Mouse (Mus musculus): ENCODE data around the gene Tmem229b. TPM values are rescaled to one million over a fixed set of nuclear protein-coding genes. Genes with fewer than 3 reads are reported as not detected.

Tmem229b gene
- polyA plus RNA-seq, 1 experiment from 2014 or later = 3.4 TPM

GRCm38 (mm10) chr12:79006076-79006475, 1.4 kb downstream of the Tmem229b start:
- H3K27ac ChIP-seq = no peak overlapping the region
- peak overlapping the region; percentile 89 for H3K4me3 ChIP-seq (replicated peaks)
- H3K9ac ChIP-seq (replicated peaks) = no peak overlapping the region; the same call in 1 of the 2 replicates
- H3K36me3 ChIP-seq = no peaks in the 10 kb centered on the region
- H3K9me3 ChIP-seq = no peaks in the 10 kb centered on the region
- 32% methylated on average over 9 of the region's 9 CpGs for WGBS
- H3K4me1 ChIP-seq (replicated peaks) = peaks cover 8% of the 10 kb centered on the region; the same call in 1 of the 2 replicates
- H3K4me2 ChIP-seq = peak overlapping the region; percentile 89
- ATAC-seq (ENCODE audit: insufficient number of reproducible peaks, insufficient read depth, low FRiP score, low TSS enrichment, low read depth) = no peak
- H3K27me3 ChIP-seq = peaks cover 49% of the 10 kb centered on the region

DNA sequence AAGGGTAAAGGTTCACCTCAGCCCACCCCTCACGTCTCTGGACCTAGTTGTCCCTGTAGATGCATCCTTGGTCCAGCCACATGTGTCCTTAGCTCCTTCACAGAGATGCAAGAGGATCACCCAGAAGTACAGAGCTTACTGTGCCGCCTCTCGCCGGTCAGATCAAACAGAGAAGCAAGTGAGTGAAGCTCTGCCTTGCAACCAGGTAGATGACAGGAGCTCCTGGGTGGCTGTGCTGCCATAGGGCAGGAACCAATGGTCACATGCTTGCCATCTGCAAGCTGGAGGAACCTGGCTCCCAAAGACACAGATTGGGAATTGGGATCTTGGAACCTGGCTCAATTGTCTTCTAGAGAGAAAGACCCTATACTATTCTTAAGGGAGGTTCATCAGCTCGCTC, 2.0 kb downstream of the Tmem229b start:
- H3K9me3 ChIP-seq = no peaks in the 10 kb centered on the region
- H3K9ac ChIP-seq (replicated peaks) = no peak overlapping the region
- H3K4me3 ChIP-seq (replicated peaks) = no peak overlapping the region
- H3K4me2 ChIP-seq = no peak overlapping the region
- H3K27me3 ChIP-seq = peaks cover 49% of the 10 kb centered on the region
- H3K36me3 ChIP-seq = no peaks in the 10 kb centered on the region
- peaks cover 8% of the 10 kb centered on the region; the same call in 1 of the 2 replicates for H3K4me1 ChIP-seq (replicated peaks)
- no peak for ATAC-seq (ENCODE audit: insufficient number of reproducible peaks, insufficient read depth, low FRiP score, low TSS enrichment, low read depth)
- H3K27ac ChIP-seq = no peak overlapping the region
- WGBS = 81% methylated on average over 5 of the region's 5 CpGs

- WGBS = 87% methylated on average over 3 of the region's 3 CpGs
- no peak overlapping the region for H3K4me2 ChIP-seq
Observed at GRCm38 (mm10) chr12:79002978-79003377, 4.4 kb downstream of the Tmem229b start.

DNA sequence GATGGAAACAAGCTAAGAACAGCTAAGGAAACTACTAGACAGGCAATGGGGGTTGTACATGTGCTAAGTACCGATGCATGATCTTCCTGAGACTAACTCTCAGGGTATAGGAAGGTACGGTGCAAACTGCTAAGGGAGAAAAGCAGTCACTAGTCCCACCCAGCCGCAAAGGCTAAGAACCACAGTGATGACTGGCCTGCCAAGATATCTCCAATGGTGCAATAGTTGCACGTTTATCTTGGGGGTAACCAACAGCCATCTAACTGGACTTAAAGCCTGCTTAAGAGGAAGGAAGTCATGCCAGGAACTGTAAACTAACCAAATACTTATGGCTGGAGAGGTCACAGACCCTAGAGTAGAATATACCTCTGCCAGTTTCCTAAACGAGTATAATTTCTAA, 5.0 kb downstream of the Tmem229b start:
- ATAC-seq (ENCODE audit: insufficient number of reproducible peaks, insufficient read depth, low FRiP score, low TSS enrichment, low read depth) = no peak
- H3K27ac ChIP-seq = no peak overlapping the region
- H3K36me3 ChIP-seq = no peaks in the 10 kb centered on the region

More at GRCm38 (mm10) chr12:79002978-79003377, 4.4 kb downstream of the Tmem229b start:
- ATAC-seq (ENCODE audit: insufficient number of reproducible peaks, insufficient read depth, low FRiP score, low TSS enrichment, low read depth) = no peak
- Histone ChIP-seq H3K9ac (replicated peaks) (no peak overlapping the region), H3K4me3 (replicated peaks) (no peak overlapping the region), H3K36me3 (no peaks in the 10 kb centered on the region), H3K4me1 (replicated peaks) (peaks cover 8% of the 10 kb centered on the region; the same call in 1 of the 2 replicates), H3K9me3 (no peaks in the 10 kb centered on the region), H3K27ac (no peak overlapping the region), H3K27me3 (peaks cover 46% of the 10 kb centered on the region)

GRCm38 (mm10) chr12:78996711-78997110, 10.7 kb downstream of the Tmem229b start:
- H3K27ac ChIP-seq = no peak overlapping the region
- H3K4me1 ChIP-seq (replicated peaks) = no peaks in the 10 kb centered on the region
- WGBS = 38% methylated on average over 7 of the region's 7 CpGs
- no peak overlapping the region for H3K9ac ChIP-seq (replicated peaks)
- no peaks in the 10 kb centered on the region for H3K27me3 ChIP-seq
- no peak overlapping the region for H3K4me3 ChIP-seq (replicated peaks)
- ATAC-seq (ENCODE audit: insufficient number of reproducible peaks, insufficient read depth, low FRiP score, low TSS enrichment, low read depth) = no peak
- H3K9me3 ChIP-seq = no peaks in the 10 kb centered on the region
- H3K36me3 ChIP-seq = no peaks in the 10 kb centered on the region
- no peak overlapping the region for H3K4me2 ChIP-seq

More for the DNA sequence above, 5.0 kb downstream of the Tmem229b start:
- Histone ChIP-seq H3K27me3 (peaks cover 40% of the 10 kb centered on the region), H3K9me3 (no peaks in the 10 kb centered on the region), H3K4me3 (replicated peaks) (no peak overlapping the region), H3K4me1 (replicated peaks) (peaks cover 8% of the 10 kb centered on the region; the same call in 1 of the 2 replicates), H3K4me2 (no peak overlapping the region), H3K9ac (replicated peaks) (no peak overlapping the region)
- 89% methylated on average over 5 of the region's 5 CpGs for WGBS

DNA sequence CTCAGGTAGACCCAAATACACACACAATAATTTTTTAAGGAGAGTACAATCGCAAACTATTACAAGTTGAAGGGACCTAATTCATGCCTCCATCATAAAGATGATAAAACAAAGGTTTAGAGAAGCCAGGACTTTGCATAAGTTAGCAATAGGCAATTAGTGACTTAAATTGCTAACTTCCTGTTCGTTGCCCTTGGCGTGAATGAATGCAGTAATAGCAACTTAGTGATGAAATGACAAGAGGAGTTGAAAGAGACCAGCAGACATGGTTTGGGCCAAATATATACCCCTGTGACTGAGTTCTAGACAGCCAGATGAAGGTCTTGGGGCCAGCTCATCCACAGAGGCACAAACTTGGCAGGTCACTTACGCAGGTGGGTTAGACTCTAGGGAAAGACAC, 11.2 kb downstream of the Tmem229b start:
- no peak for ATAC-seq (ENCODE audit: insufficient number of reproducible peaks, insufficient read depth, low FRiP score, low TSS enrichment, low read depth)
- Histone ChIP-seq H3K4me1 (replicated peaks) (no peaks in the 10 kb centered on the region), H3K9me3 (no peaks in the 10 kb centered on the region), H3K4me3 (replicated peaks) (no peak overlapping the region), H3K36me3 (no peaks in the 10 kb centered on the region), H3K9ac (replicated peaks) (no peak overlapping the region), H3K4me2 (no peak overlapping the region), H3K27me3 (no peaks in the 10 kb centered on the region), H3K27ac (no peak overlapping the region)
- 75% methylated on average over 4 of the region's 4 CpGs for WGBS

DNA sequence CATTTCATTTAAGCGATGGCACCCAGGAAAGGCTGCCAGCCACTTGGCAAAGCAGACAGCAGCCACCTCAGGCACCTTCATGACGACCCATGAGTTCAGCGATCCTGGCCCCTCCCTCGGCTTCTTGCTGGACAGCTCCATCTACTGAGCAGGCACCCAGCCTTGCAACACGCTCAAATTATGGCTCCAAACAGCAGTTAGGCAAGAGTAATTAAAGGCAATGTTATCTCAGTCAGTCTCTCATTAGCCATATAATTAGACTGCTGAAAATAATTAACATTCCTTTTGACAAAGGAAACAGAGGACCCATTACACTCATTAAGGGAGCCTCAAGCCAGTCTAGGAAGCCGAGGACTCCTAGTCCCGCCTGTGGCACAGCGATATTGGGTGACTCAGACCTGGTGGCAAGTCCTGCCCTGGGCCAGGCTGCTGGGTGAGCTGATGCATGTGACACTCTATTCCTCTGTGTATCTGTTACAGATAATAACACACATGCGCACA, 19.8 kb downstream of the Tmem229b start:
- ATAC-seq (ENCODE audit: insufficient number of reproducible peaks, insufficient read depth, low FRiP score, low TSS enrichment, low read depth) = no peak
- H3K4me1 ChIP-seq (replicated peaks) = no peaks in the 10 kb centered on the region
- WGBS = 42% methylated on average over 9 of the region's 9 CpGs
- no peak overlapping the region for H3K27ac ChIP-seq
- H3K9me3 ChIP-seq = no peaks in the 10 kb centered on the region
- H3K36me3 ChIP-seq = no peaks in the 10 kb centered on the region
- no peak overlapping the region for H3K4me3 ChIP-seq (replicated peaks)
- H3K4me2 ChIP-seq = no peak overlapping the region
- no peaks in the 10 kb centered on the region for H3K27me3 ChIP-seq
- H3K9ac ChIP-seq (replicated peaks) = no peak overlapping the region

DNA sequence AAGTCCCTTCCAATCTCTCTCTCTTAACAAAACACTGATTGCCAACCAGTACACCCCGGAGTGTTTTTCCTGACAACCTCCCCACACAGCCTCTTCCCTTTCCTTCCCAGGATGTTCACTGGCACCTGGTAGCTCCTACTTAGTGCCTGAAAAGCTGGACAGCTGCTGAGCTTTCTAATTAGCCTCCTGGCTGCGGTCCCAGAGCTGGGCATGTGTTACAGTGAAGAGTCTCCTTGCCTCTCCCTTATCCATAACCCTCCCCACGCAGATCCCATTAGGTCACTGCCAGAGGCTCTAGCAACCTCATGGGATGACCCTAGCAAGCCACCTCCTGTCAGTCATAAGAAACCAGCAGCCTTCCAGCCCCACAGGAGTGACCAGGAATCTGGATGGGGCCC, 23.4 kb downstream of the Tmem229b start:
- no peak for ATAC-seq (ENCODE audit: insufficient number of reproducible peaks, insufficient read depth, low FRiP score, low TSS enrichment, low read depth)
- Histone ChIP-seq H3K4me1 (replicated peaks) (no peaks in the 10 kb centered on the region), H3K27ac (no peak overlapping the region), H3K9me3 (no peaks in the 10 kb centered on the region), H3K9ac (replicated peaks) (no peak overlapping the region), H3K4me3 (replicated peaks) (no peak overlapping the region), H3K27me3 (no peaks in the 10 kb centered on the region), H3K4me2 (no peak overlapping the region), H3K36me3 (no peaks in the 10 kb centered on the region)
- 63% methylated on average over 3 of the region's 3 CpGs for WGBS

- Histone ChIP-seq H3K4me2 (no peak overlapping the region), H3K27me3 (no peaks in the 10 kb centered on the region), H3K4me1 (replicated peaks) (no peaks in the 10 kb centered on the region), H3K4me3 (replicated peaks) (no peak overlapping the region), H3K36me3 (no peaks in the 10 kb centered on the region), H3K27ac (no peak overlapping the region), H3K9me3 (no peaks in the 10 kb centered on the region), H3K9ac (replicated peaks) (no peak overlapping the region)
- WGBS = 74% methylated on average over 9 of the region's 9 CpGs
- ATAC-seq (ENCODE audit: insufficient number of reproducible peaks, insufficient read depth, low FRiP score, low TSS enrichment, low read depth) = no peak
Observed at GRCm38 (mm10) chr12:78983296-78984034, 24.0 kb downstream of the Tmem229b start.

DNA sequence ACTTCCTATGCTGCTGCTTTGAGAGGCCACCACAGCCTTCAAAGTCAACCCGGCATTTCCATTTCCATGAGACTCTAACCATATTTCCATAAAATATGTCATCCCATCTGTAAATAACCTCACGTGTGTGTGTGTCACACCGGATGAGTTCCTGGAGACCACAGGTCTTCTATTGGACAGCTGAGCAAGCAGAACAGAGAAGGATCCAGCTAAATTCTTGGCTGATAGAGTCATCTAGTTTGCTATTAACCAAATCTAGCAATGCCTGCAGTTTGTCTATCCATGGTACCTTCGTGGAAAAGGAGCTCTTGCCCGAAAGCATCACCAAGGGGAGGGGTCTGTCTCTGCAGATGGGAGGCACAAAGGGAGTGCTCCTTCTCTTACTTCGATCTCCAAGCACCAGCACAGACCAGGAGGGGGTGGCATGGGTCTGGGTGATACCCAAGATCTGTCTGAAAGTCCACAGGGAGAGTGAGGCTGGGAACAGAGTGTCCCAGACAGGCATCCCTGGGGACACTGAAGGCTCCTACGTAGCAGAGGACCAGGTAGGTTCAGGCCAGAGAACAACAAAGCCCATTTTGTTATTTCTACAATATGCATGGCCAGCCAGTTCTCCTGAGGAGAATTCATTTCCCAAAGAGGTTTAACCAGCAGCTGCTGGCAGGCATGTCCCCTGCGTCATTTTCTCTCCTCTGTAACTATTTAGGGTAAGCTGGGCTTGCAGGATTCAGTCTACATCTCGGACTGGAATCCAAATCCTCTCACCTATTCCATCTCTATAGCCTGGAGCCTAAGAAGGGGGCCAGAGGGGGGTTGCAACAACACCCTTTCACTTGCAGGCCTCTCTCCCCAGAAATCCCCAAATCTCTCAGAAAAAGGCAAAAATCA, 25.2 kb downstream of the Tmem229b start:
- no peaks in the 10 kb centered on the region for H3K4me1 ChIP-seq (replicated peaks)
- no peaks in the 10 kb centered on the region for H3K9me3 ChIP-seq
- no peak for ATAC-seq (ENCODE audit: insufficient number of reproducible peaks, insufficient read depth, low FRiP score, low TSS enrichment, low read depth)
- H3K4me3 ChIP-seq (replicated peaks) = no peak overlapping the region
- no peak overlapping the region for H3K9ac ChIP-seq (replicated peaks)
- no peak overlapping the region for H3K4me2 ChIP-seq
- WGBS = 70% methylated on average over 9 of the region's 9 CpGs
- no peaks in the 10 kb centered on the region for H3K27me3 ChIP-seq
- no peaks in the 10 kb centered on the region for H3K36me3 ChIP-seq
- H3K27ac ChIP-seq = no peak overlapping the region

DNA sequence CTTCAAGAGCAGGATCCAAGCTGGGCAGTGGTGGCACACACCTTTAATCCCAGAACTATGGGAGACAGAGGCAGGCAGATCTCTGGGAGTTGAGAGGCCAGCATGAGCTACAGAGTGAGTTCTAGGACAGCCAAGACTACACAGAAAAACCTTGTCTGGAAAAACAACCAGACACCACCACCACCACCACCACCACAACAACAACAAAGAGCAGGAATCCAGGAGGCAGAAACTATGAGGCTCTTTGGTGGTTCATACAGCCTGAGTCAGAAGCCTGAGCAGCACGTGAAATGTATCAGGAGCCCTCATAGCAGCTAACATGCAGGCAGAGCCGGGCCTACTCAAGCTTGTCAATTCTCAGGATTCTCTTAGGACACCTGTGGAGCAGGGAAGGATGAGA, 26.3 kb downstream of the Tmem229b start:
- no peak overlapping the region for H3K9ac ChIP-seq (replicated peaks)
- no peak overlapping the region for H3K4me2 ChIP-seq
- H3K36me3 ChIP-seq = no peaks in the 10 kb centered on the region
- H3K9me3 ChIP-seq = no peaks in the 10 kb centered on the region
- no peaks in the 10 kb centered on the region for H3K4me1 ChIP-seq (replicated peaks)
- no peaks in the 10 kb centered on the region for H3K27me3 ChIP-seq
- no peak overlapping the region for H3K27ac ChIP-seq
- no peak for ATAC-seq (ENCODE audit: insufficient number of reproducible peaks, insufficient read depth, low FRiP score, low TSS enrichment, low read depth)
- no peak overlapping the region for H3K4me3 ChIP-seq (replicated peaks)
- 75% methylated on average over 2 of the region's 2 CpGs for WGBS
